Mouse (Mus musculus): ENCODE results near the gene Heyl. TPM values are rescaled to one million over a fixed set of nuclear protein-coding genes. Genes with fewer than 3 reads are reported as not detected.

Heyl gene
- 2.4 and 2.7 TPM in 2 replicates for polyA plus RNA-seq (2012; rRNA removed)

DNA sequence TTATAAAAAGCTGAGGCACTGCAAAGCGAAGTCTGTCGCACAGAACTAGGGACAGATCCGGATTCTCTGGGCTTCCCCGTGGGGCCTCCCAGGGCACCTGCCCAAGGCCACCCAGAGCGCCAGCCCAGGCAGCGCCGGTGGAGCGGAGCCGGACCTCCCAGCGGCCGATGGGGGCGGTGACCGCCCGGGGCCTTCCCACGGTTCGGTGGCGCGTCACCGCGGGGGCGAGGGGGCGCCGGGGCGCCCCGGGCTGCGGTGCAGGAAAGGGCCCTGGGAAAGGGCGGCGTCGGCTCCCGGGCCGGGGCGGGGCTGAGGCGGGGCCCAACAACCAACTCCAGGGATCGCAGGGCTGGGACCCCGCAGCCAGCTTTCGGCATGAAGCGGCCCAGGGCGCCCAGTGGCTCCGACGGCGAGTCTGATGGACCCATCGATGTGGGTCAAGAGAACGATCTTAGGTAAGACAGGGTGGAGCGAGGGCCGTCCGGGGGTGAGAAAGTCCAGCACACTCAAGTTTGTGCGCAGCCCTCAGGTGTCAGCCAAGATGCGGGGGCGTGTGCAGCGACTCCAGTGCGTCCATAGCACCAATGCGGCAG is at the start of gene Heyl:
Gene Heyl, plus strand, starts transcription at position 65 of the 593 bp plus-strand sequence.

GRCm38 (mm10) chr4:123201186-123202093 is 31.9 kb upstream of the Heyl start, which contains the start of gene Nt5c1a:
TSS of gene Nt5c1a (plus strand) at chr4:123201504.

GRCm38 (mm10) chr4:123261721-123262401 is 28.5 kb downstream of the Heyl start, which contains the start of gene Pabpc4:
TSS of gene Pabpc4 (plus strand) at chr4:123262351.

Other genes starting within 250 kb of the Heyl start
- gene Mycl, start 237.9 kb upstream of the Heyl start, polyA plus RNA-seq (2012; rRNA removed) = 64.2 and 66.0 TPM in 2 replicates
- 20.3 and 21.2 TPM in 2 replicates for gene Trit1, start 217.0 kb upstream of the Heyl start, polyA plus RNA-seq (2012; rRNA removed)
- gene Bmp8b, start 128.4 kb upstream of the Heyl start, polyA plus RNA-seq (2012; rRNA removed) = 1.1 and 1.2 TPM in 2 replicates
- gene Oxct2b, start 117.3 kb upstream of the Heyl start, polyA plus RNA-seq (2012; rRNA removed) = 0.75 and 0.82 TPM in 2 replicates
- gene Ppie, start 93.6 kb upstream of the Heyl start, polyA plus RNA-seq (2012; rRNA removed) = 32.5 and 33.4 TPM in 2 replicates
- gene Hpcal4, start 50.3 kb upstream of the Heyl start, polyA plus RNA-seq (2012; rRNA removed) = 39.1 and 40.6 TPM in 2 replicates
- 0.36 and 0.39 TPM in 2 replicates for gene Nt5c1a, start 32.1 kb upstream of the Heyl start, polyA plus RNA-seq (2012; rRNA removed)
- 61.8 and 64.0 TPM in 2 replicates for gene Pabpc4, start 28.8 kb downstream of the Heyl start, polyA plus RNA-seq (2012; rRNA removed)
- 0.09 TPM in 1 of 2 replicates, not detected in the other for gene Oxct2a, start 90.1 kb downstream of the Heyl start, polyA plus RNA-seq (2012; rRNA removed)
- gene Bmp8a, start 109.7 kb downstream of the Heyl start, polyA plus RNA-seq (2012; rRNA removed) = 0.33 and 0.89 TPM in 2 replicates